Mouse (Mus musculus) myocyte (in vitro differentiated cells): ENCODE measurements at regions not wholly inside any gene's neighbourhood (a gene's known extent, or its start where the extent isn't known, plus 50 kb on each side); places are given as distances from the start of the nearest gene placed in this dataset.

Experiments
- H3K27me3 ChIP-seq: one replicate; pipeline ENCODE4 v1.6.1; 2011; ENCODE audit not compliant: control insufficient read depth, insufficient read depth, insufficient read length
- H3K36me3 ChIP-seq: one replicate; pipeline ENCODE4 v1.6.1; 2011; ENCODE audit not compliant: control insufficient read depth, insufficient read depth
- H3K4me2 ChIP-seq: one replicate; pipeline ENCODE4 v1.6.1; 2011; ENCODE audit warnings: low read depth, control low read depth
- H3K4me3 ChIP-seq: one replicate; pipeline ENCODE4 v1.5.1; 2011; ENCODE audit warnings: mild to moderate bottlenecking, control low read depth, moderate library complexity
- H3K79me2 ChIP-seq: one replicate; pipeline ENCODE4 v1.6.1; 2011; ENCODE audit not compliant: control insufficient read depth, insufficient read depth
- H3ac ChIP-seq: one replicate; pipeline ENCODE4 v1.6.1; 2011; ENCODE audit not compliant: control insufficient read depth, insufficient read length
- CEBPB ChIP-seq: IDR thresholded peaks from 2 replicates; pipeline ENCODE4 v1.6.1; 2011; ENCODE audit warnings: mild to moderate bottlenecking, moderate library complexity; ENCODE audit not compliant: poor library complexity, insufficient read depth, severe bottlenecking
- E2F4 ChIP-seq: IDR thresholded peaks from one replicate; pipeline ENCODE4 v1.6.1; 2011; ENCODE audit warnings: mild to moderate bottlenecking, control low read depth, moderate library complexity; ENCODE audit not compliant: insufficient read depth
- MAX ChIP-seq: IDR thresholded peaks from one replicate; pipeline ENCODE4 v1.6.1; 2011; ENCODE audit warnings: low read depth, mild to moderate bottlenecking, control low read depth
- MYOD1 ChIP-seq, 3 experiments: IDR thresholded peaks; one replicate each; pipeline ENCODE4 v1.6.1; 2011; ENCODE audit warnings: control low read depth in 2 of 3, low read depth in 2 of 3, mild to moderate bottlenecking in 2 of 3, moderate library complexity in 1 of 3; ENCODE audit not compliant: insufficient read length in 2 of 3, control insufficient read depth in 1 of 3
- MYOG ChIP-seq, 3 experiments: IDR thresholded peaks; one replicate each; pipeline ENCODE4 v1.6.1; 2011; ENCODE audit warnings: control low read depth in 2 of 3, low read depth in 2 of 3, mild to moderate bottlenecking in 2 of 3; ENCODE audit not compliant: insufficient read length in 2 of 3, control insufficient read depth in 1 of 3, insufficient read depth in 1 of 3
- POLR2A ChIP-seq: IDR thresholded peaks from one replicate; pipeline ENCODE4 v1.6.1; 2011; ENCODE audit warnings: low read depth, mild to moderate bottlenecking, control low read depth, moderate library complexity; ENCODE audit not compliant: insufficient read length
- POLR2AphosphoS2 ChIP-seq: IDR thresholded peaks from one replicate; pipeline ENCODE4 v1.6.1; 2011; ENCODE audit warnings: low read depth, control low read depth; ENCODE audit not compliant: insufficient read length
- REST ChIP-seq: IDR thresholded peaks from one replicate; pipeline ENCODE4 v1.6.1; 2011; ENCODE audit warnings: mild to moderate bottlenecking, control low read depth, moderate library complexity; ENCODE audit not compliant: insufficient read depth, insufficient read length
- SRF ChIP-seq: IDR thresholded peaks from one replicate; pipeline ENCODE4 v1.6.1; 2011; ENCODE audit warnings: low read depth; ENCODE audit not compliant: control insufficient read depth, insufficient read length
- TCF12 ChIP-seq: IDR thresholded peaks from one replicate; pipeline ENCODE4 v1.6.1; 2011; ENCODE audit warnings: mild to moderate bottlenecking, control low read depth; ENCODE audit not compliant: poor library complexity, insufficient read depth, severe bottlenecking
- TCF3 ChIP-seq: IDR thresholded peaks from one replicate; pipeline ENCODE4 v1.6.1; 2011; ENCODE audit warnings: low read depth, control low read depth; ENCODE audit not compliant: insufficient read length

DNA sequence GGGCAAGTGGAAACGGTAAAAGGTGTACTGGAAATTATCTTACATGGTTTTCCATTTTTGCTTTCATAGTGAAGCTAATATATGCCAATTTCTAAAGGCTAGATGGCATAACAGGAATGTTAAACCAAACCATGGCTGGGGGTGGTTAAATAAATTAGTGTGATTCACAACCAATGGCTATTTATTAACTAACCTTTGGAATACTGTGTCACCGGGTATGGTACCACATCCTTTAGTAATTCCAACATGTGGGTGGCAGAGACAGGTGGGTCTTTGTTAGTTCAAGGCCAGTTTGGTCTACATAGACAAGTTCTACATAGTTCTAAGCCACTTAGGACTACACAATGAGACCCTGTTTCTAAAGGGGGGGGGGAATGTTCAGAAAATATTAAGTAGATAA, 179.8 kb upstream of the Plxnc1 start:
- Histone ChIP-seq H3K79me2 (no peaks in the 10 kb centered on the region), H3K27me3 (no peaks in the 10 kb centered on the region), H3K36me3 (no peaks in the 10 kb centered on the region), H3ac (no peak overlapping the region), H3K4me2 (no peak overlapping the region), H3K4me3 (no peak overlapping the region)
- peak in 1 of 3 experiments; percentile 38 for TF ChIP-seq MYOD1 (IDR thresholded peaks at IDR 0.05; ENCODE audit: control insufficient read depth in 1 of 3, insufficient read length in 2 of 3, low read depth in 2 of 3)
- TF ChIP-seq REST: no peak
- TF ChIP-seq POLR2AphosphoS2: no peak
- TF ChIP-seq SRF: no peak
- TF ChIP-seq POLR2A: no peak
- TF ChIP-seq MYOG (IDR thresholded peaks at IDR 0.05; ENCODE audit: control insufficient read depth in 1 of 3, insufficient read depth in 1 of 3, insufficient read length in 2 of 3, low read depth in 2 of 3): no peak

DNA sequence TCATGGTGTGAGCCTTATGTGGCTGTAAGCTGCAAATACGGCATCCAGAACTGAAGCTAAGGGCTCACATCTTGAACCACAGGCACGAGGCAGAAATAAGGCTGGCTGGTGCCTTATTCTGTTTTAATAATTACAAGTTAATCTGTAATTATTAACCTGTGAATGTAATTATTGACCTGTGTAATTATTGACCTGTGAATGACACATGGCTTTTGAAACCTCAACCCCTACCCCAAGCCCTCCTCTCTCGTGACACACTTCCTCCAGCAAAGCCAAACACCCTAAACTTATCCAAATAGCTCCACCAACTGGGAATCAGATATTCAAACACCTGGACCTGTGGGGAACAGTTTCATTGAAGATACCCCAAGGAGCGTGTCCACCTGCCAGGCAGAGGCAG, 175.4 kb upstream of the Plxnc1 start:
- Histone ChIP-seq H3K79me2 (no peaks in the 10 kb centered on the region), H3K27me3 (no peaks in the 10 kb centered on the region), H3K4me2 (no peak overlapping the region), H3ac (no peak overlapping the region), H3K4me3 (no peak overlapping the region), H3K36me3 (no peaks in the 10 kb centered on the region)
- TF ChIP-seq MYOD1 (IDR thresholded peaks at IDR 0.05; ENCODE audit: control insufficient read depth in 1 of 3, insufficient read length in 2 of 3, low read depth in 2 of 3): no peak
- TF ChIP-seq E2F4: no peak
- no peak for TF ChIP-seq CEBPB
- TF ChIP-seq MAX: no peak
- no peak for TF ChIP-seq POLR2A
- TF ChIP-seq REST: no peak
- no peak for TF ChIP-seq TCF3
- no peak for TF ChIP-seq MYOG (IDR thresholded peaks at IDR 0.05; ENCODE audit: control insufficient read depth in 1 of 3, insufficient read depth in 1 of 3, insufficient read length in 2 of 3, low read depth in 2 of 3)
- TF ChIP-seq SRF: no peak

DNA sequence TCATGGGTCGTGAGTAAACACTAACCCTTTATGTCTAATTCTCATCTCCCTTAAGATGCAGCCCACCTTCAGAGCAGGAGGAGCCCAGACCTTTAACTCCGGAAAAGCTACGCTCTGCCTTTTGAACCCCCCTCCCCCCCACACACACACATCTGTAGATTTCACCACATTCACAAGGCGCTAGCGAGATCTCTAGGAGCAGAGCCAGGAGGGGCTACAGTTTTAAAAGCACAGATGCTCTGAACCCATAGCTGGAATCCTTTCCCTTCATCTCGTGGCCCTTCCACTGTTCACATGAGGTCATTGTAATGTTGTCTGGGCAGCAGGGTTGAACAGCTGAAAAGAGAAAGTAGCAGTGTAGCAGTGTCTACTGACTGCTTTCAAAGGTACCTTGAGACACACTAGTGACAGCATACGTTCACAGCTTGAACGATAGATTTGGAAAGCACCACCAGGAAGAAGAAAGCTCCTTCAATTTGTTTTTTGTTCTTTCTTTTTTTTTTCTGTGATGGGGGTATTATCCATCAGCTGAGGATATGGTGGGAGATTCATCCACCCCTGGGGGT, 174.2 kb upstream of the Plxnc1 start:
- no peaks in the 10 kb centered on the region for H3K27me3 ChIP-seq
- H3K79me2 ChIP-seq: no peaks in the 10 kb centered on the region
- no peak overlapping the region for H3K4me3 ChIP-seq
- no peaks in the 10 kb centered on the region for H3K36me3 ChIP-seq
- no peak overlapping the region for H3ac ChIP-seq
- peak in 1 of 3 experiments; percentile 9 for TF ChIP-seq MYOG (IDR thresholded peaks at IDR 0.05; ENCODE audit: control insufficient read depth in 1 of 3, insufficient read depth in 1 of 3, insufficient read length in 2 of 3, low read depth in 2 of 3)
- TF ChIP-seq POLR2A: no peak
- no peak overlapping the region for H3K4me2 ChIP-seq

DNA sequence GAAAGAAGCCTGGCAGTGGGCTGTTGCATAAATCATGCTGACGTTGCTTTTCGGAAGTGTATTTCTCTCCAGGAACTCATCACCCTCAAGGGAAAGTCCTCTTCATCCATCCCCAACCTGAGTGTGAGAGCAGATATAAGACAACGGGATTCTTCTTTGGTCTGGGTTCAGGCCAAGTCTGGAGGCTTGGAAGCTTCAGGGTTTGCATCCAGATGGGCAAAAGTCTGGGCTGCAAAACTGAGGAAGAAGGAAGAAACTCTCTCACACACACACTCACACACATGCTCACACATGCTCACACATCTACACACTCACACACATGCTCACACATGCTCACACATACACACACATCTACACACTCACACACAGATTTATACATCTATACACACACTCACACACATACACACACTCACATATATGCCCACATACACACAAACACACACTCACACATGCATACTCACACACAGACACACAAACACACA, 173.1 kb upstream of the Plxnc1 start:
- H3K4me3 ChIP-seq: no peak overlapping the region
- no peak for TF ChIP-seq MYOD1 (IDR thresholded peaks at IDR 0.05; ENCODE audit: control insufficient read depth in 1 of 3, insufficient read length in 2 of 3, low read depth in 2 of 3)
- no peak for TF ChIP-seq TCF12
- no peak for TF ChIP-seq MYOG (IDR thresholded peaks at IDR 0.05; ENCODE audit: control insufficient read depth in 1 of 3, insufficient read depth in 1 of 3, insufficient read length in 2 of 3, low read depth in 2 of 3)
- no peak for TF ChIP-seq MAX
- TF ChIP-seq POLR2AphosphoS2: no peak
- no peak overlapping the region for H3K4me2 ChIP-seq
- H3K36me3 ChIP-seq: no peaks in the 10 kb centered on the region
- no peak overlapping the region for H3ac ChIP-seq
- no peaks in the 10 kb centered on the region for H3K27me3 ChIP-seq
- H3K79me2 ChIP-seq: no peaks in the 10 kb centered on the region

DNA sequence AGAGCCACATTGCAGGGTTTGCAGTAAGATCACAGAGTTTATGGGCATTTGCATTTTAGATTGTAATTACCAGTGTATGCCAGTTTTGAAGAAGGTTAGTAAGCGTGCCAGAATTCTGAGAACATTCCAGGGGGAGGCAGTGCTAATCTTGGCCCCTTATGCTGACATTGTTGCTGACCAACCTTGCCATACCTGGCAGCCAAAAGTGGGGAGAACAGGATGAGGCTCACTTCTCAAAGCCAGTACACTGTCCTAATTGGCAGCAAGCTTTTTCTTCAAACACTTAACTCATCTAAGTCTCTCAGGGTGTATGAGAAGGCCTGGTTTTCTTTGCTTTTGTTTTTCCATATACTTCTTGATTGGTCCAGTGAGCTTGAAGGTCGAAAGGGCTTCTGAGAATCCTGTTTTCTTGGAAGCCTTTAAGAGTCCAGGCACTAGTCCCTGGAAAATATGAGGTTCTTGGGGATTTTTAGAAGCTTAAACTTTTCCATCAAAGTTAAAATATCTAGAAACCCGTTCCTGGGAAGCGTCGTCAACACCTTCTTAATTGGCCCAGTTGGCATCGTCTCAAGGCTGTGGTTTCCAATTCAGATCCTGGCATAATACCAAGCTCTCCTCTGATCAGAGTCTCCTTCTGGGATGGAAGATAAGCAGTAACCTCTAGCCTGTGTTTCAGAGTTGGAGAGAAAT, 172.6 kb upstream of the Plxnc1 start:
- TF ChIP-seq CEBPB (no peak), REST (no peak), TCF3 (no peak), MAX (no peak), MYOD1 (IDR thresholded peaks at IDR 0.05; ENCODE audit: control insufficient read depth in 1 of 3, insufficient read length in 2 of 3, low read depth in 2 of 3) (no peak), POLR2AphosphoS2 (no peak), POLR2A (no peak), SRF (no peak), TCF12 (no peak)
- Histone ChIP-seq H3ac (no peak overlapping the region), H3K4me2 (no peak overlapping the region), H3K4me3 (no peak overlapping the region), H3K79me2 (no peaks in the 10 kb centered on the region), H3K27me3 (no peaks in the 10 kb centered on the region), H3K36me3 (no peaks in the 10 kb centered on the region)
